Mouse (Mus musculus): ENCODE results near the gene Mettl6.

DNA sequence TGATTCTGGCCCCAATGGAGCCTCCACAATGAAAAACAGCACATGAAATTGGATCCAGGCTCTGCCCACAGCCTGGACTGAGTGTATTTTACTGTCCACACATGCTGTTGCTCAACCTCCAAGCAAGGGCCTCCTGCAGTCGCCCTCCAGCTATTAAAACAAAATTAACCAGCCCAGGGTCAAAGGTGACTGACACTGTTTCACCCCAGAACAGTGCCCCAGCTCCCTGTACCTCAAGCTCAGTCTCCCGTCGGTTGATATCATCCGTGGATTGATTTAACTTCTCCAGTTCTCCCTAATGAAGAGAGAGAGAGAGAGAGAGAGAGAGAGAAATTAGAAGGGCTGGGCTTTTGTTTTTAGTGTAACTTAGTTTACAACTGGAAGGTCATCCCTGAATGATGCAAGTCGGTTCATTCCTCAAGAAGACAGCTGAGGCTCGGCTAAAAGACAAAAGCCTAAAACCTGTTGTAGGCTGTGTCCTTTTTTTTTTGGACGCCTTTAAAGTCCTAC, 60.9 kb downstream of the Mettl6 start:
- TF ChIP-seq CTCF (IDR thresholded peaks at IDR 0.05; ENCODE audit: borderline replicate concordance, insufficient read depth, low read depth, low read length) = no peak
- TF ChIP-seq POLR2A (IDR thresholded peaks at IDR 0.05; ENCODE audit: borderline replicate concordance, insufficient read depth, low read length) = no peak

All from cerebellum, adult 2 months (tissue).